Mouse (Mus musculus) liver, embryonic 14.5 days (tissue): ENCODE measurements at regions not wholly inside any gene's neighbourhood (a gene's known extent, or its start where the extent isn't known, plus 50 kb on each side); places are given as distances from the start of the nearest gene placed in this dataset.

Source experiments
- ATAC-seq: fragments of 200-750 bp; cut with Nextera tagmentation; 2 replicates; pipeline ENCODE4 v1.8.0; 2017; ENCODE audit warnings: moderate number of reproducible peaks, mild to moderate bottlenecking, moderate library complexity; ENCODE audit not compliant: insufficient read depth
- DNase-seq, 3 experiments: peaks; one replicate each; pipeline ENCODE4 v3.0.0-alpha.2; 2012 to 2013; ENCODE audit warnings: low read depth in 3 of 3, low spot score in 3 of 3
- H3K27ac ChIP-seq: fragments of 300-500 bp; sonication (generic); 2 replicates; pipeline ENCODE4 v1.5.1; 2014; ENCODE audit warnings: moderate library complexity, mild to moderate bottlenecking, control low read depth, inconsistent platforms
- H3K27me3 ChIP-seq: fragments of 300-500 bp; sonication (generic); 2 replicates; pipeline ENCODE4 v1.6.1; 2014; ENCODE audit warnings: mild to moderate bottlenecking, low read length, moderate library complexity; ENCODE audit not compliant: control insufficient read depth, insufficient read depth
- H3K36me3 ChIP-seq: fragments of 300-500 bp; sonication (generic); replicated peaks from 2 replicates; pipeline ENCODE4 v1.6.1; 2014; ENCODE audit warnings: low read depth; ENCODE audit not compliant: control insufficient read depth, insufficient read depth
- H3K4me1 ChIP-seq, 2 experiments: fragments of 200-500 bp in 1 of 2; fragments of 300-500 bp in 1 of 2; sonication (generic) in 1 of 2; replicated peaks; 2 replicates each; pipeline ENCODE4 v1.6.1; 2012 to 2014; ENCODE audit warnings: antibody characterized with exemption in 1 of 2, inconsistent platforms in 1 of 2, low read length in 1 of 2; ENCODE audit not compliant: control insufficient read depth in 2 of 2, insufficient read depth in 2 of 2
- H3K4me2 ChIP-seq: fragments of 300-500 bp; sonication (generic); 2 replicates; pipeline ENCODE4 v1.6.1; 2014; ENCODE audit warnings: low read depth, mild to moderate bottlenecking, control low read depth, moderate library complexity
- H3K4me3 ChIP-seq, 2 experiments: fragments of 200-500 bp in 1 of 2; fragments of 300-500 bp in 1 of 2; sonication (generic) in 1 of 2; 2 replicates each; pipeline ENCODE4 v1.5.1; 2012 to 2014; ENCODE audit warnings: low read depth in 2 of 2, low read length in 2 of 2, mild to moderate bottlenecking in 2 of 2, control low read depth in 1 of 2, inconsistent platforms in 1 of 2, moderate library complexity in 1 of 2; ENCODE audit not compliant: insufficient read depth in 1 of 2
- H3K9ac ChIP-seq: fragments of 300-500 bp; sonication (generic); replicated peaks from 2 replicates; pipeline ENCODE4 v1.6.1; 2014; ENCODE audit warnings: mild to moderate bottlenecking, control low read depth, moderate library complexity
- H3K9me3 ChIP-seq: fragments of 300-500 bp; sonication (generic); 2 replicates; pipeline ENCODE4 v1.6.1; 2016; ENCODE audit warnings: low read length, mixed read lengths; ENCODE audit not compliant: control insufficient read depth
- CTCF ChIP-seq: IDR thresholded peaks from 2 replicates; pipeline ENCODE4 v1.5.1; 2016; ENCODE audit warnings: antibody characterized with exemption, low read depth, control low read depth
- EP300 ChIP-seq: IDR thresholded peaks from 2 replicates; pipeline ENCODE4 v1.6.1; 2016; ENCODE audit warnings: antibody characterized with exemption, low read depth
- WGBS: fragments of 180-500 bp; shearing (Covaris S2); extraction: QIAGEN DNeasy Blood & Tissue Kit; methylation state at CpG from one replicate; pipeline ENCODE4 v1.1.7; 2014; ENCODE audit not compliant: insufficient replicate concordance; 5-methylcytosine and 5-hydroxymethylcytosine counted together

- no peak for TF ChIP-seq EP300
- TF ChIP-seq CTCF = no peak
- no peak overlapping the region for H3K27ac ChIP-seq
- no peaks in the 10 kb centered on the region for H3K27me3 ChIP-seq
- no peak overlapping the region for H3K9ac ChIP-seq
- H3K4me1 ChIP-seq = no peaks in the 10 kb centered on the region
- DNase-seq (no peak), ATAC-seq (no peak)
- WGBS = 54% methylated on average over 4 of the region's 4 CpGs
- H3K36me3 ChIP-seq = no peaks in the 10 kb centered on the region
- H3K9me3 ChIP-seq = no peaks in the 10 kb centered on the region
- H3K4me2 ChIP-seq = no peak overlapping the region
- no peak overlapping the region for H3K4me3 ChIP-seq
Measured at GRCm38 (mm10) chr17:51906418-51906817, 73.3 kb upstream of the Satb1 start.

- Histone ChIP-seq H3K4me3 (no peak overlapping the region), H3K27ac (no peak overlapping the region), H3K4me2 (no peak overlapping the region), H3K9ac (no peak overlapping the region), H3K36me3 (no peaks in the 10 kb centered on the region), H3K27me3 (no peaks in the 10 kb centered on the region), H3K4me1 (no peaks in the 10 kb centered on the region), H3K9me3 (no peaks in the 10 kb centered on the region)
- no peak for TF ChIP-seq EP300
- no peak for TF ChIP-seq CTCF
- DNase-seq = no peak
- ATAC-seq = no peak
- whole genome bisulfite sequencing = 11% methylated on average over 3 of the region's 3 CpGs
Measured at GRCm38 (mm10) chr17:51903885-51904284, 70.8 kb upstream of the Satb1 start.

- TF ChIP-seq EP300 = no peak
- TF ChIP-seq CTCF = no peak
- 38% methylated on average over 2 of the region's 2 CpGs for WGBS
- DNase-seq (no peak), ATAC-seq (no peak)
- H3K4me1 ChIP-seq = no peaks in the 10 kb centered on the region
- H3K4me2 ChIP-seq = no peak overlapping the region
- H3K9ac ChIP-seq = no peak overlapping the region
- no peaks in the 10 kb centered on the region for H3K27me3 ChIP-seq
- H3K36me3 ChIP-seq = no peaks in the 10 kb centered on the region
- no peak overlapping the region for H3K4me3 ChIP-seq
- no peak overlapping the region for H3K27ac ChIP-seq
- H3K9me3 ChIP-seq = no peaks in the 10 kb centered on the region
Measured at GRCm38 (mm10) chr17:51899376-51899775, 66.3 kb upstream of the Satb1 start.

GRCm38 (mm10) chr17:51896160-51896559 is 63.1 kb upstream of the Satb1 start:
- DNase-seq (no peak), ATAC-seq (no peak)
- Histone ChIP-seq H3K9me3 (no peaks in the 10 kb centered on the region), H3K4me1 (no peaks in the 10 kb centered on the region), H3K9ac (no peak overlapping the region), H3K4me3 (no peak overlapping the region), H3K27ac (no peak overlapping the region), H3K4me2 (no peak overlapping the region), H3K27me3 (no peaks in the 10 kb centered on the region), H3K36me3 (no peaks in the 10 kb centered on the region)
- TF ChIP-seq CTCF (no peak), EP300 (no peak)
- 48% methylated on average over 3 of the region's 3 CpGs for WGBS

- DNase-seq = no peak
- Histone ChIP-seq H3K4me2 (no peak overlapping the region), H3K4me3 (no peak overlapping the region), H3K4me1 (no peaks in the 10 kb centered on the region), H3K27ac (no peak overlapping the region), H3K36me3 (no peaks in the 10 kb centered on the region), H3K9me3 (no peaks in the 10 kb centered on the region), H3K9ac (no peak overlapping the region), H3K27me3 (no peaks in the 10 kb centered on the region)
- WGBS = 63% methylated on average over 8 of the region's 8 CpGs
- TF ChIP-seq EP300 (no peak), CTCF (no peak)
- no peak for ATAC-seq
Measured at GRCm38 (mm10) chr17:51894278-51894677, 61.2 kb upstream of the Satb1 start.

GRCm38 (mm10) chr17:51892856-51893255 is 59.8 kb upstream of the Satb1 start:
- Histone ChIP-seq H3K27me3 (no peaks in the 10 kb centered on the region), H3K9me3 (no peaks in the 10 kb centered on the region), H3K4me1 (no peaks in the 10 kb centered on the region), H3K9ac (no peak overlapping the region), H3K4me3 (no peak overlapping the region), H3K4me2 (no peak overlapping the region), H3K36me3 (no peaks in the 10 kb centered on the region), H3K27ac (no peak overlapping the region)
- TF ChIP-seq EP300 = no peak
- no peak for TF ChIP-seq CTCF
- DNase-seq (no peak), ATAC-seq (no peak)
- 28% methylated on average over 3 of the region's 3 CpGs for WGBS
